Mouse (Mus musculus) ZHBTc4 (cell line): ENCODE data around the gene Dph5.
"Not testable (repeated sequence)": the region's sequence is repeated elsewhere in the genome, so short reads cannot be mapped to it uniquely, and the experiment has no call there.

Source experiments
- DNase-seq: peaks from one replicate; pipeline ENCODE4 v3.0.0-alpha.2; 2011; ENCODE audit warnings: low read depth, low spot score

Gene Dph5

GRCm38 (mm10) chr3:115892341-115892740 is 4.7 kb downstream of the Dph5 start:
- no peak for DNase-seq

GRCm38 (mm10) chr3:115893166-115893565 is 5.5 kb downstream of the Dph5 start:
- no peak for DNase-seq

GRCm38 (mm10) chr3:115898354-115898948 is 10.8 kb downstream of the Dph5 start:
- DNase-seq: no peak

GRCm38 (mm10) chr3:115902301-115902956 is 14.8 kb downstream of the Dph5 start:
- no peak for DNase-seq

GRCm38 (mm10) chr3:115905067-115905466 is 17.4 kb downstream of the Dph5 start:
- DNase-seq: no peak

GRCm38 (mm10) chr3:115905567-115905966 is 17.9 kb downstream of the Dph5 start:
- no peak for DNase-seq

GRCm38 (mm10) chr3:115907406-115907805 is 19.8 kb downstream of the Dph5 start:
- not testable (repeated sequence) for DNase-seq

- no peak for DNase-seq
These were observed 37.0 kb downstream of the Dph5 start for GRCm38 (mm10) chr3:115924401-115925190.

- no peak for DNase-seq
These were observed 38.9 kb downstream of the Dph5 start for GRCm38 (mm10) chr3:115926531-115926930.

GRCm38 (mm10) chr3:115931701-115932100 is 44.1 kb downstream of the Dph5 start:
- DNase-seq: no peak

GRCm38 (mm10) chr3:115933293-115934186 is 45.9 kb downstream of the Dph5 start:
- DNase-seq: no peak

GRCm38 (mm10) chr3:115936734-115937599 is 49.3 kb downstream of the Dph5 start:
- DNase-seq: peak; percentile 85

- no peak for DNase-seq
These were observed 50.2 kb downstream of the Dph5 start for GRCm38 (mm10) chr3:115937807-115938206.

- DNase-seq: no peak
These were observed 52.9 kb downstream of the Dph5 start for GRCm38 (mm10) chr3:115940510-115940909.

- no peak for DNase-seq
These were observed 53.8 kb downstream of the Dph5 start for GRCm38 (mm10) chr3:115941464-115941863.

GRCm38 (mm10) chr3:115944376-115944775 is 56.7 kb downstream of the Dph5 start:
- no peak for DNase-seq

GRCm38 (mm10) chr3:115946272-115946671 is 58.6 kb downstream of the Dph5 start:
- DNase-seq: no peak

GRCm38 (mm10) chr3:115949220-115949920 is 61.7 kb downstream of the Dph5 start:
- DNase-seq: no peak

GRCm38 (mm10) chr3:115949921-115950877 is 62.6 kb downstream of the Dph5 start:
- no peak for DNase-seq
